Mouse (Mus musculus) brown adipose tissue, adult 24 weeks (tissue): ENCODE results near the gene Irgq. TPM values are rescaled to one million over a fixed set of nuclear protein-coding genes. Genes with fewer than 3 reads are reported as not detected.
"Not testable (repeated sequence)": the region's sequence is repeated elsewhere in the genome, so short reads cannot be mapped to it uniquely, and the experiment has no call there.

Experiments
- H3K27ac ChIP-seq: fragments of 200-500 bp; replicated peaks from 2 replicates; pipeline ENCODE4 v1.5.1; 2012; ENCODE audit warnings: low read depth, mild to moderate bottlenecking, low read length
- H3K4me1 ChIP-seq: fragments of 200-500 bp; 2 replicates; pipeline ENCODE4 v1.6.1; 2012; ENCODE audit warnings: low read length, mixed read lengths; ENCODE audit not compliant: control insufficient read depth, insufficient read depth, insufficient read length
- H3K4me3 ChIP-seq: fragments of 200-500 bp; 2 replicates; pipeline ENCODE4 v1.5.1; 2012; ENCODE audit warnings: low read depth, mild to moderate bottlenecking, low read length, moderate library complexity; ENCODE audit not compliant: insufficient read depth
- polyA plus RNA-seq: library from polyadenylated mRNA; stranded (reverse); fragments of >200 nt; gene quantifications from 2 replicates; pipeline ENCODE4 v1.2.4, GENCODE M21; 2012; ENCODE audit not compliant: missing spikeins, insufficient read depth, insufficient read length

Irgq gene
- polyA plus RNA-seq, result 9.1 and 9.2 TPM in 2 replicates

DNA sequence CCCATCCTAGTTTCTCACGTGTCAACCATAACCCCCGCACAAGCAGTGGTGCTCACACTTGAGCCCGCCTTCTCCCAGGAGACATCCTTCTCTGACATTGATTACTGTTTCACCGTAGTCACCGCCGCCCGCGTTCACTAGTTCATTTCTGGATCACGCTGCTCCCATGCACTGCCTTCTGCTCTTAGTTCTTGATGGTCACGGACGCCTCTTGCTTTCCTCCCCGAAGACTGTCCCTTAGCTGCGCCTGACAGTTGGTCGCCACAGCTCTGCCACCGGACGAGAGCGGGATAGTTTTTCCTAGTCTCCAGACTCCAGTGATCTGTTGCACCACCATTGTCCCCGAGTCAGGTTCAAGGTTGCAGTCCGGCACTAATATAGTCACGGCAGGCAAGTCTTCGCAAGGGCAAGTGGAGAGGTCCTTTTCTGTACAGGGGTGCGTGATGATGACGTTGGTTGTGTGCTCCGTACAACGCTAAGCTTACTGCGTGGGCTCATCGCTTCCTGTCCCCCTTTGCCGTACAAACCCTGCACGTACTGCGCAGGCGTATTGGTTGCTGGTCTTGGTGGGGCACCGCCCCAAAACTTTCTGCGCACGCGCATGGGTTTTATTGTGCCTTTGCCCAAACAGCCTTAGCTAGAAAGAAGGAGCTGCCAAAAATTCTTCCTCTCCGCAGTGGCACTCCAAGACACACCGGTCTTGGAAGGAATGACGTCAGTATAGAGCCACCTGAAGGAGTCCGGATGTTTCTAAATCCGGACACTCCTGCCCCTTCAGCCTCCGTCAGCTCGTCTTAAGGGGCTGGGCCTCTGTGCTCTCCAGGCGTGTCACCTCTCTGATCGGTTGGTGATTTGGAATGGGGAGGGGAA is at the start of gene Irgq:
Gene Irgq, plus strand, starts transcription at position 628 of the 870 bp plus-strand sequence.
- Histone ChIP-seq H3K27ac (peak within 1 kb of the TSS; percentile 92), H3K4me1 (peaks cover 5% of the 10 kb centered on the region; the same call in 1 of the 2 replicates), H3K4me3 (peak within 1 kb of the TSS; percentile 66)

- Histone ChIP-seq H3K4me1 (peaks cover 3% of the 10 kb centered on the region; the same call in 1 of the 2 replicates), H3K4me3 (peak overlapping the region; percentile 66), H3K27ac (no peak overlapping the region)
Measured at GRCm38 (mm10) chr7:24480986-24481473, 49.5 kb upstream of the Irgq start.

DNA sequence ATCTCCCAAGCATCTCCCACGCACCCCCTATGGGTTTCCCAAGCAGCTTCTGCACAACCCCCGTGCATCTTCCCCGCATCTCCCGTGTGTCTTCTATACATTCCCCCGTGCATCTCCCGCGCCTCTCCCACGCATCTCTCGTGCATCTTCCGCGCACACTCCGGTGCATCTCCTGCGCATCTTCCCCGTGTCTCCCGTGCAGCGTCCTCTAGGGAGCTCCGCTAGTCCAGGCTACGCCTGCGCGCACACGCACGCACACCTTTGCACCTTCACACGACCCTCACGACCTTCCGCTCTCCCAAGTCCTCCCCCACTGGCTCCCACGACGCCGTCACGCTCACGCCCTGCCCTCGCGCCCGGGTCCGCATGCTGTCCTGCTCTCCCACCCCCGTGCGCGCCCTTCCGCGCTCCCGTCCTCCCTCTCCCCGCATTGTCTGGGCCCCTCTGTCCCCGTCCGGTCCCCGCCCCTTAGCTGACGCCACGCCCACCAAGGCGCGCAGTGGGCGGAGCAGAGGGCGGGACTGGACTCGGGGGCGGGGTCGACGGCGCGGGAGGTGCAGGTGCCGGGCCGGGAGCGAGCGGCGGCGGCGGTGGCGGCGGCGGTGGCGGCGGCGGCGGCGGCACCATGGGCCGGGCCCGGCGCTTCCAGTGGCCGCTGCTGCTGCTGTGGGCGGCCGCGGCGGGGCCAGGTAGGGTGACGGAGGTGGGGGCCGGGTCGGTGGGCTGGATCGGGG is 48.8 kb upstream of the Irgq start, which contains the start of gene Cadm4:
Gene Cadm4, plus strand, starts transcription at position 550 of the 734 bp plus-strand sequence.
- peaks cover 3% of the 10 kb centered on the region; the same call in 1 of the 2 replicates for H3K4me1 ChIP-seq
- H3K27ac ChIP-seq, result no peak within 1 kb of the TSS
- peak within 1 kb of the TSS; percentile 66 for H3K4me3 ChIP-seq

DNA sequence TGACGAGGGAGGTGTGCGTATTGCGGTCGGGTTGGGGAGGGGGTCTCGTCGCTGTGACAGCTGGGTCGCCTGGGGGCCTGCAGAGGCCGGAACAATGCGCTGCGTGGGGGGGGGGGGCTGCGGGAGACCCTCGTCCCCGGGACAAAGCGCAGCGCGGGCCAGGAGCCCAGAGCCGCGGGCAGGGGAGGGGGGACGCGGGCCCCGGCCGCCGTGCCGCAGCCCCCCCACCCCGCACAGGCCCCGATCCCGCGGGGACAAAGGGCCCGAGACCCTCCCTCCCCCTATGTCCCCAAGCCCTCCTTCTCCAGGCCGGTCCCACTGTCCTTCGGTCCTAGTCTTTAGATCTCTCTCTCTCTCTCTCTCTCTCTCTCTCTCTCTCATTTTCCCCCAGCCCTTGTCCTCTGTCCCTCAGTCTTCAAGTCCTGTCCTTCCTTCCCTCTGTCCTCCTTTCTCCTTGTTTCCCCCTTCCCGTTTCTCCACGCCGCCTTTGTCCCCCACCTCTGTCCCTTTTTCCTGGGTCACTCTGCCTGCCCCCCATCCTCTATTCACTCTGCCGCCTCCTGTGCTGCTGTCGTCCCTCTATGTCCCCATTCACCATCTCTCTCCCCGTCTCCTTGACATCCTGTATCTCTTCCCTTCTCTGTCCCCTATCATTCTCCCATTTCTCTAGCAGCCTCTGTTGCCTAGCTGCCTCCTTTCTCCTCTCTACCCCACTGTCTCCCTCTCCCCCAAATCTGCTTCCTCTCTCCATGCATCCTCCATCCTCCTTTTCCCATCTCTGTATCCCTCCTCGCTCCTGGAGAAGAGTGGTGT is 48.1 kb upstream of the Irgq start:
- 0 out of 2 replicates have a peak overlapping the region, but pooled peaks have one; percentile 12 for H3K4me3 ChIP-seq
- H3K27ac ChIP-seq, result no peak overlapping the region
- H3K4me1 ChIP-seq, result peaks cover 3% of the 10 kb centered on the region; the same call in 1 of the 2 replicates

DNA sequence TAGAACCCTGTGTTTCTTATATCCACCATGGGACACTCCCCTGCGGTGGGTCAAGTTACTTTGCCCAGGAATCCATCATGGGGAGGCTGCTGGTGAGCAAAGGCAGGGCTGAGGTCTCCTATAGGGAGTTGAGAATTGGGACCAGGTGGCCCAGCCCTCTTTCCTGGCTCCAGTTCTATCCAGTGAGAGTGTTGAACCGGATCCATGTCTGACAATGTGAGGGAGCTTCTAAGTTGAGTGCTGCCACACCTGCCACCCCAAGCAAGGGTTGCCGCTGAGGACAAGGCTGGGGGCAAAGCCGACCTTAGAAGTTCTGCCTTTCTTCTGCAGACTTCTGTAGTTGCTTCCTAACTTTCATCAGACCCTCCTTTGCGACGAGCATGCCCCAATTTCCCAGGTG is 47.2 kb upstream of the Irgq start:
- H3K27ac ChIP-seq, H3K4me3 ChIP-seq, H3K4me1 ChIP-seq: not testable (repeated sequence)

DNA sequence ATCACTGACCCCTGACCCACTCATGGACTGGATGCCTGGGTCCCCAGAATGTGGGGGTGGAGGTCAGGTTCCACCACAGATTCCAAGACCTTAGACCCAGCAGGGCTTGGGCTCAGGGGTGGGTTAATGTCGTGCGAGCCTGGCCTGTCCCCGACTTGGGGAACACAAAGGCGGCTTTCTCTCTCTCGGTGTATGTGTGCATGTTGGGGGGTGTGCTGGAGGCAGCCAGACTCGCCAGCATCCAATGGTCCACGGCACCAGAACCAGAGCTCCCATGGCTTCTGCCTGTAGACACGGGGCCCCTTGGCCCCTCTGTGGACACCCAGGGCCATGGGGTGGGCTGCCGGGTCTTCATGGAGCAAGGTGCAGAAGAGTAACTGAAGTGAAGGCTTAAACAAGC is 45.0 kb upstream of the Irgq start:
- Histone ChIP-seq H3K27ac (no peak overlapping the region), H3K4me3 (no peak overlapping the region), H3K4me1 (peaks cover 3% of the 10 kb centered on the region; the same call in 1 of the 2 replicates)

- H3K27ac ChIP-seq, result no peak overlapping the region
Measured at GRCm38 (mm10) chr7:24486654-24487130, 43.8 kb upstream of the Irgq start.

GRCm38 (mm10) chr7:24487403-24487802 is 43.1 kb upstream of the Irgq start:
- H3K27ac ChIP-seq, result no peak overlapping the region
- no peak overlapping the region for H3K4me3 ChIP-seq

More at GRCm38 (mm10) chr7:24486654-24487130, 43.8 kb upstream of the Irgq start:
- no peaks in the 10 kb centered on the region; the same call in 1 of the 2 replicates for H3K4me1 ChIP-seq
- no peak overlapping the region for H3K4me3 ChIP-seq

DNA sequence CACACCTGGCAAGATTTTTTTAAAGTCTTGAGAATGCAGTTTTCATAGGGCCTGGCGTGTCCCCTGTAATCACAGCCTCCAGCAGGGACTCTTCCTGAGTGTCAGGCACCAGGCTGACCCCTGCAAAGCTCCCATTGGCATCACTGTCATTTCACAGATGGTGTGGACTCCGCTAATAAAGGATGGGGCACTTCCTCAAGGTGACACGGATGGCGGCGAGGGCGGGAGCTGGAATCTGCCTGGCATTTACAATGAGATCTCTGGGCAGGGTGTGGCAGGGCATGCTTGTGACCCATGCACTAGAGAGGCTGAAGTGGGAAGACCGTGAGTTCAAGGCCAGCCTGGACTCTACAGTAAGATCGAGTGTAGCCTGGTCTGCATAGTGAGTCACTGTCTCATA is 42.2 kb upstream of the Irgq start:
- Histone ChIP-seq H3K4me1 (no peaks in the 10 kb centered on the region), H3K27ac (no peak overlapping the region), H3K4me3 (no peak overlapping the region)

More at GRCm38 (mm10) chr7:24487403-24487802, 43.1 kb upstream of the Irgq start:
- no peaks in the 10 kb centered on the region for H3K4me1 ChIP-seq

GRCm38 (mm10) chr7:24499856-24500577 is 30.5 kb upstream of the Irgq start:
- Histone ChIP-seq H3K4me1 (no peaks in the 10 kb centered on the region), H3K27ac (no peak overlapping the region), H3K4me3 (no peak overlapping the region; the same call in 1 of the 2 replicates)

DNA sequence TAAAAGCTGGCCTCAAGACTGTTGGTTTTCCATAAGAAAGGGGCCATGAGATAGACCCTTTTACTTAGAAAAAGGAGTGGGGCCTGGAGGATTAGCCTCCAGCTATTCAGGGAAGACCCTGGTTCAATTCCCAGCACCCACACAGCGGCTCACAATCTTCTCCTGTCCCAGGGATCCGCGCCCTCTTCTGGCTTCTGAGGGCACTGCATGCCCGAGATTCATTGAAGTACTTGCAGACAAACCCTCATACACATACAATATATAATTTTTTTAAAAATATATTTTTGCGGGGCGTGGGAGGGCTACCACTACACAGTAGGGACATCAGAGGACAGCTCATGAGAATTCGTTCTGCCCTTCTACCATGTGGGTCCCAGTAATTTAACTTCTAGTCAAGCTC is 29.6 kb upstream of the Irgq start:
- no peak overlapping the region for H3K27ac ChIP-seq

DNA sequence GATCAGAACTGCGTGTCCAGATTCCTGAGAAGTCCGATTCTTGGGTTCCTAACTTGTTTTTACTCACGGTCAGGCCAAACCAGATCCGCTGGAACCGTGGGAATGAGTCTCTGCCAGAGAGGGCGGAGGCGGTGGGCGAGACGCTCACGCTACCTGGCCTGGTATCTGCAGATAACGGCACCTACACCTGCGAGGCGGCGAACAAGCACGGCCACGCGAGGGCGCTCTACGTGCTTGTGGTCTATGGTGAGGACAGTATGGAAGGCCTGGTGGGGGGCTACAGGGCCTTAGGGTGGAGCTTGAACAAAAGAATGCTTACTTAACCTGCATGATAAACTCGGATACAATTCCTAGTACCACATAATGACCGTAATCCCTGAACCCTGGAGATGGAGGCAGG is 29.0 kb upstream of the Irgq start:
- H3K27ac ChIP-seq, result no peak overlapping the region
- H3K4me3 ChIP-seq, result no peak overlapping the region
- H3K4me1 ChIP-seq, result peaks cover 5% of the 10 kb centered on the region; the same call in 1 of the 2 replicates

More for the DNA sequence above, 29.6 kb upstream of the Irgq start:
- H3K4me1 ChIP-seq, result peaks cover 5% of the 10 kb centered on the region; the same call in 1 of the 2 replicates
- H3K4me3 ChIP-seq, result no peak overlapping the region

- Histone ChIP-seq H3K4me1 (peaks cover 5% of the 10 kb centered on the region; the same call in 1 of the 2 replicates), H3K27ac (no peak overlapping the region), H3K4me3 (no peak overlapping the region)
Measured at GRCm38 (mm10) chr7:24504004-24504403, 26.5 kb upstream of the Irgq start.

DNA sequence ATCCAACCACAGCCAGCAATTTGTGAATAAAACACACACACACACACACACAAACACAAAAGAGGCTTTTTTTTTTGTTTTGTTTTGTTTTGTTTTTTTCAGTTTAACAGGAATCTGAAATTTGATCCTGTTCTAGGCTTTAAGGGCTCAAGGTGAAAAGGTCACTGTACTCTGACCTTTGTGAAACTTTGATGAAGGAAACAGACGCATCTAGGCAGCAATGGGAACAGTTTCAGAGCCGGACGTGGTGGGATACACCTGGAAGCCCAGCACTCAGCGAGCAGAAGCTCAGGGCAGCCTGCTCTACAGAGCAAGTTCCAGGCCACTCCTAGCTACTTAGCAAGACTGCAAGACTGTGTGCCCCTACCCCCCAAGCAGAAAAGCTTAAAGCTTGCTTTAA is 25.6 kb upstream of the Irgq start:
- no peak overlapping the region for H3K27ac ChIP-seq
- H3K4me1 ChIP-seq, result peaks cover 5% of the 10 kb centered on the region; the same call in 1 of the 2 replicates

More for the DNA sequence above, 25.6 kb upstream of the Irgq start:
- H3K4me3 ChIP-seq, result no peak overlapping the region
